Mouse (Mus musculus) lung, embryonic 14.5 days (tissue): ENCODE data around the gene Gpr85. TPM values are rescaled to one million over a fixed set of nuclear protein-coding genes. Genes with fewer than 3 reads are reported as not detected.
A peak's percentile ranks its signal among the peaks of the same experiment; 100 is the strongest.

Experiments used
- ATAC-seq: fragments of 200-750 bp; cut with Nextera tagmentation; 2 replicates; pipeline ENCODE4 v1.8.0; 2017; ENCODE audit warnings: mild to moderate bottlenecking, moderate TSS enrichment, moderate library complexity; ENCODE audit not compliant: insufficient read depth
- DNase-seq: peaks from one replicate; pipeline ENCODE4 v3.0.0-alpha.2; 2015
- H3K27ac ChIP-seq: fragments of 300-500 bp; sonication (generic); 2 replicates; pipeline ENCODE4 v1.5.1; 2014; ENCODE audit warnings: low read depth, mild to moderate bottlenecking, moderate library complexity
- H3K27me3 ChIP-seq: fragments of 300-500 bp; sonication (generic); 2 replicates; pipeline ENCODE4 v1.6.1; 2014; ENCODE audit warnings: low read length, control low read depth; ENCODE audit not compliant: insufficient read depth
- H3K36me3 ChIP-seq: fragments of 300-500 bp; sonication (generic); 2 replicates; pipeline ENCODE4 v1.6.1; 2014; ENCODE audit warnings: control low read depth; ENCODE audit not compliant: insufficient read depth
- H3K4me1 ChIP-seq: fragments of 300-500 bp; sonication (generic); 2 replicates; pipeline ENCODE4 v1.6.1; 2014; ENCODE audit warnings: antibody characterized with exemption, control low read depth; ENCODE audit not compliant: insufficient read depth
- H3K4me2 ChIP-seq: fragments of 300-500 bp; sonication (generic); 2 replicates; pipeline ENCODE4 v1.6.1; 2014; ENCODE audit warnings: mild to moderate bottlenecking
- H3K4me3 ChIP-seq: fragments of 300-500 bp; sonication (generic); 2 replicates; pipeline ENCODE4 v1.5.1; 2014; ENCODE audit warnings: low read depth, low read length
- H3K9ac ChIP-seq: fragments of 300-500 bp; sonication (generic); 2 replicates; pipeline ENCODE4 v1.6.1; 2014
- H3K9me3 ChIP-seq: fragments of 300-500 bp; sonication (generic); 2 replicates; pipeline ENCODE4 v1.6.1; 2016; ENCODE audit warnings: low read depth, low read length, control low read depth
- CTCF ChIP-seq: IDR thresholded peaks from 2 replicates; pipeline ENCODE4 v1.5.1; 2016; ENCODE audit warnings: antibody characterized with exemption, low read depth
- WGBS: fragments of 180-500 bp; shearing (Covaris S2); extraction: QIAGEN DNeasy Blood & Tissue Kit; methylation state at CpG from one replicate; pipeline ENCODE4 v1.1.7; 2014; 5-methylcytosine and 5-hydroxymethylcytosine counted together
- polyA plus RNA-seq: library from polyadenylated mRNA; unstranded; fragments of >200 nt; fragmentation: Nextera tagmentation; extraction: Ambion mirVana; gene quantifications from 2 replicates; pipeline ENCODE4 v1.2.1, GENCODE M21; 2014

Gpr85 gene
- polyA plus RNA-seq = 5.0 and 5.6 TPM in 2 replicates

DNA sequence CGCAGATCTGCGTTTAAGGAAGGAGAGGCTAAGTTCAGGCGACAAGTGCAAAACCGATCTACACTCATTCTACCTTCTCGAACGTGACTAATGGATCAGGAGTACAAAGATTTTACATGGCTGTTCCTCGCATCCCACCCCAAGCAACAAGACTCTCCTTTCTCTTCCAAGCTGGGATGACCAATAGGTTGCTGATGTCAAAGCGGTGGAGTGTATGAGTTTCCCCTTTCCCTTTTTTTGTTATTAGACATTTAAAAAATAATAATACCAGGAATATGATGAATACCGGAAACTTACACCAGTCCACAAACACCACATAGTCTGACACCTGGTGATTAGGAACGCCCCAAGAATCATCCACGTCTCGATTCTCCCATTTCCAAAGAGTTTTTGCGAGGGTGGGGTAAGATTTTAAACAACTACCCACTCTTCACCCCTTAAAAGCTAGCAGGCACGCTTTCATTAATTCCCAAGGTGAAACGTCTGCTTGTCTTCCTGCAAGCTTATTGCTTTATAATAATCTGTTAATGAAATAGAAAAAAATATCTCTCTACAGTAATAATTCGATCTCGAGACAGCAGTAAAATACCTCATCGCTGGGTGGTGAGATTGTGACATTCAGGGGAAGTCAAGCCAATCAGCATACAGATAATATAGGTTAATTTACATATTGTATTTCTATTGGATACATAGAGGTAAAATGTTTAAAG, at the start of gene Gpr85:
TSS of gene Gpr85 (minus strand) at position 598 of the 710 bp plus-strand sequence.
- Histone ChIP-seq H3K9me3 (no peaks in the 10 kb centered on the region), H3K4me1 (no peaks in the 10 kb centered on the region), H3K27me3 (no peaks in the 10 kb centered on the region), H3K36me3 (no peaks in the 10 kb centered on the region), H3K4me3 (peak within 1 kb of the TSS; percentile 58), H3K27ac (peak within 1 kb of the TSS; percentile 91), H3K4me2 (peak within 1 kb of the TSS; percentile 84), H3K9ac (peak within 1 kb of the TSS; percentile 83)
- DNase-seq = peak; percentile 32
- 33% methylated on average over 18 of the region's 18 CpGs for WGBS
- ATAC-seq = no peak
- no peak for TF ChIP-seq CTCF

DNA sequence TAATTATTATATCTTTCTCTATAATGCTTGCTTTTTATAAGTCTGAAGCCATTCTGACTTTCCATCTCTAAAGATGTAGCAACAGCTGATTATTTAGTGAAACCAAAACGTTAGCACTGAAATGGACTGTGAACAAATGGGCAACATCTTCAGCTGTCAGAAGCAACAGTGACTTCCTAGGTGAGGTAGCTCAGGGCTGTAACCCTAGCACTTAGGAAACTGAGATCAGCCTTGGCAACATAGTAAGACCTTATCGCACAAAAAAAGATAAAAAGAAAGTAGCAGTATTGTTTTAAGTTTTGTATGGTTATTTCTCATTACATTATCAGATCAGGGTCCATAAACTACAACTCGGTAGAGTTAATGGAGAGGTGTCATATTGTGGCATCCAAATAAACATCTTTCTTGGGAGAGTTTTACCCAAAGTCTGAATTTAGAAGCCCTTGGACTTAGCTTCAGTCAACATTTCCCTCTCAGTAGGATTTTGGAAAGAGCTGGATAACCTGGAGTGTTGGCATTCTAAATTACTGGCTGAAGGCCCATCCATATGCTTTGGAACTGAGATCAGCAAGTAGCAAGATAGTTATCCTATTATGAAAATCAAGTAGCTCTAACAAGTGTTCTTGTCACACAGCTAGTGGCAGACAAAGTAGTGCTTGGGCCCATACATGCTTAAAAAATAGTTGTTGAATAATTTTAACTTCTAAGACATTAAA, 45.3 kb upstream of the Gpr85 start:
- ATAC-seq (no peak), DNase-seq (no peak)
- Histone ChIP-seq H3K4me1 (no peaks in the 10 kb centered on the region), H3K9me3 (no peaks in the 10 kb centered on the region), H3K4me3 (no peak overlapping the region), H3K36me3 (no peaks in the 10 kb centered on the region), H3K27ac (no peak overlapping the region), H3K9ac (no peak overlapping the region), H3K4me2 (no peak overlapping the region), H3K27me3 (no peaks in the 10 kb centered on the region)
- TF ChIP-seq CTCF = no peak
- WGBS = 71% methylated on average over 3 of the region's 3 CpGs

DNA sequence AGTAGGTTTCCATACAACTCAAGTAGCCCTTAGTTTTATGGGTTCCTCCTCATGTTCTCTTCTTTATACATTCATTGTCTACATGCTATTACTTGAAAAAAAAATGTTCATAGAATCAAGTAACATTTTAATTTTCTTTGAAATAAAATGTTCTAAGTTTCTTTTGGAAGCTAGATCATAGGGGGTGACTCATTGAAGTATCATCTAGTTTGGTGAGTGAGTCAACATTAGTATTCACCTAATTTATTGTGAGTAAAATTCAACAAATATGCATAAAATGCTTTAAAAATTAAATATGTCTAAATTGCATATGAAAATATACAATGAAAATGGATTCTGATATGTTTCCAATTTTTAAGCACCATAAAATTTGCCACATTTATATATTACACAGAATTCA, 43.2 kb upstream of the Gpr85 start:
- Histone ChIP-seq H3K4me2 (no peak overlapping the region), H3K27ac (no peak overlapping the region), H3K36me3 (no peaks in the 10 kb centered on the region), H3K9ac (no peak overlapping the region), H3K27me3 (no peaks in the 10 kb centered on the region), H3K9me3 (no peaks in the 10 kb centered on the region), H3K4me1 (no peaks in the 10 kb centered on the region), H3K4me3 (no peak overlapping the region)
- ATAC-seq (no peak), DNase-seq (no peak)
- no peak for TF ChIP-seq CTCF

DNA sequence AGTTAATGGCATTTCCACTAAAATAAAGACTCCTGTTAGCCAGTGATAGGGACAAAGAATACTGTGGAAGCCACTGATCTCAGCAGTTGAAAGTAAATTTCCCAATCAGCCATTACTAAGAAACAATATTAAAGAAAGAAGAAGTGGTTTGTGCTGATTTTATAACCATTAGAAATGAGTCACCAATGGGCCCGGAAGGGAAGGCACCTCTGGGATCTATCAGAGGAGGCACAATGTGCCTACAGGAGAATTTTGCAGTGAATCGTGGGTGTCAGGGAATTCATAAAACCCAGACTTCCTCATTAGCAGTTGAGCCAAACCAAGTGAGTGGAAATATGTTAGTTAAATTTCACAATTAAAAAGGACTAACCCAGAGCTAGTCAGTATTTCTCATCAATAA, 34.2 kb upstream of the Gpr85 start:
- 90% methylated on average over 2 of the region's 2 CpGs for WGBS
- Histone ChIP-seq H3K4me3 (no peak overlapping the region), H3K9me3 (no peaks in the 10 kb centered on the region), H3K27me3 (no peaks in the 10 kb centered on the region), H3K36me3 (no peaks in the 10 kb centered on the region; the same call in 1 of the 2 replicates), H3K9ac (no peak overlapping the region), H3K4me2 (no peak overlapping the region), H3K27ac (no peak overlapping the region), H3K4me1 (peaks cover 7% of the 10 kb centered on the region; the same call in 1 of the 2 replicates)
- no peak for TF ChIP-seq CTCF
- no peak for ATAC-seq
- no peak for DNase-seq

DNA sequence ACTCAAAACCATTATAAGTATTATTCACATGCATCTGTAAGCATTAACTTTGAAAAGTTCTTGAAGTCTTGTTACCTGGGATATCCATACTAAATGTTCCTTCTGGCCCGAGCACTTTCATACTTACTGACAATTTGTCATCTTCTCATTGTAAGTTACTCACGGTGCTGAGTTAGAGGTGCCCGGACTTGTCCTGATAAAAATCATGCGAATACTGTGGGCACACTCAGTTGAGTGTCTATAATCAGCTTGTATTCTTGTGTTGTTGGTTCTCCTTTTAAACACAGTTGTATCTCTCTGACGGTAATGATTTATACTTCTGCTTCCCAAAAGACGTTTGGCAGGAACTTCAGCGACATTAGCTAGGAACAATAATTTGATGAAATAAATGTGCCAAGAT, 32.3 kb upstream of the Gpr85 start:
- TF ChIP-seq CTCF = no peak
- ATAC-seq (no peak), DNase-seq (peak; percentile 5)
- H3K27me3 ChIP-seq = no peaks in the 10 kb centered on the region
- peak overlapping the region; percentile 61 for H3K4me2 ChIP-seq
- H3K4me1 ChIP-seq = peaks cover 7% of the 10 kb centered on the region; the same call in 1 of the 2 replicates
- WGBS = 53% methylated on average over 7 of the region's 7 CpGs
- H3K36me3 ChIP-seq = peaks cover 11% of the 10 kb centered on the region; the same call in 1 of the 2 replicates
- H3K9ac ChIP-seq = peak overlapping the region; percentile 83; the same call in 1 of the 2 replicates
- H3K4me3 ChIP-seq = peak overlapping the region; percentile 59
- no peaks in the 10 kb centered on the region for H3K9me3 ChIP-seq
- H3K27ac ChIP-seq = no peak overlapping the region

DNA sequence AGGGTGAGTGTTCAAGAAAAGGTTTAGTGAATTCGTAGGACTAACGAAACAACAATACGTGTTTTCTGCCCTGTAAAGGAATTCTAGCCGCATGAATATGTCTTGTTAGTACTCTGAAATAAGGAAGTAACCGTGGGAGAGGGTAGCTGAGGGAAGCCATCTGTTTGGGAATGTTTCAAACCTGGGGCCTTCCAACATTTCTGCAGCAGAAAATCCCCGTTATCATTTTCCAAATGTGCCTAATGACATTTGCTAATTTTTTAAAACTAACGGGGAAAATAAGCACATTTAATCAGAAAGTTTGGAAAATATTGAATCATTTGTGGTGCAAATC, 31.9 kb upstream of the Gpr85 start:
- no peak for TF ChIP-seq CTCF

More for the DNA sequence above, 31.9 kb upstream of the Gpr85 start:
- H3K27ac ChIP-seq = peak overlapping the region; percentile 87
- DNase-seq = no peak
- ATAC-seq = peak; percentile 83
- H3K36me3 ChIP-seq = peaks cover 11% of the 10 kb centered on the region; the same call in 1 of the 2 replicates
- H3K4me2 ChIP-seq = peak overlapping the region; percentile 61
- peaks cover 7% of the 10 kb centered on the region; the same call in 1 of the 2 replicates for H3K4me1 ChIP-seq
- peak overlapping the region; percentile 59 for H3K4me3 ChIP-seq
- H3K9ac ChIP-seq = peak overlapping the region; percentile 83
- no peaks in the 10 kb centered on the region for H3K9me3 ChIP-seq
- under 1% methylated on average over 7 of the region's 7 CpGs for WGBS
- no peaks in the 10 kb centered on the region for H3K27me3 ChIP-seq
